Mouse (Mus musculus): ENCODE results near the gene Tuba1c. TPM values are rescaled to one million over a fixed set of nuclear protein-coding genes. Genes with fewer than 3 reads are reported as not detected.

Gene Tuba1c
- polyA plus RNA-seq (2012; rRNA removed) (273 and 373 TPM in 2 replicates), polyA plus RNA-seq (2014; fragmentation: Nextera tagmentation; extraction: Ambion mirVana) (277 and 278 TPM in 2 replicates)

GRCm38 (mm10) chr15:99029619-99030584 is at the start of gene Tuba1c:
TSS of gene Tuba1c (plus strand) at chr15:99029891.
- Histone ChIP-seq H3K36me3 (replicated peaks; ENCODE audit: control insufficient read depth, insufficient read depth, low read depth) (peaks cover 27% of the 10 kb centered on the region), H3K27me3 (ENCODE audit: control insufficient read depth, insufficient read depth, low read length) (no peaks in the 10 kb centered on the region), H3K27ac (peak within 1 kb of the TSS; percentile 90), H3K9ac (replicated peaks) (peak within 1 kb of the TSS; percentile 86), H3K4me3 (ENCODE audit: insufficient read depth in 1 of 2, low read depth in 2 of 2, low read length in 2 of 2) (peak within 1 kb of the TSS; percentile 71 to 89), H3K9me3 (ENCODE audit: control insufficient read depth, low read length) (no peaks in the 10 kb centered on the region), H3K4me2 (ENCODE audit: low read depth) (peak within 1 kb of the TSS; percentile 99), H3K4me1 (replicated peaks; ENCODE audit: control insufficient read depth in 2 of 2, insufficient read depth in 2 of 2, low read length in 1 of 2) (peaks cover 24 to 28% of the 10 kb centered on the region in 2 experiments)
- DNase-seq (ENCODE audit: low read depth in 3 of 3, low spot score in 3 of 3) (peak; percentile 93 to 94 (median 94)), ATAC-seq (ENCODE audit: insufficient read depth) (peak; percentile 90)
- WGBS (ENCODE audit: insufficient replicate concordance), result under 1% methylated on average over 52 of the region's 52 CpGs
- TF ChIP-seq CTCF (IDR thresholded peaks at IDR 0.05; ENCODE audit: low read depth) (peak; percentile 32), EP300 (IDR thresholded peaks at IDR 0.05; ENCODE audit: low read depth) (no peak; the same call in none of the 2 replicates)

- ATAC-seq (ENCODE audit: insufficient read depth) (no peak), DNase-seq (ENCODE audit: low read depth in 3 of 3, low spot score in 3 of 3) (no peak)
- Histone ChIP-seq H3K27me3 (ENCODE audit: control insufficient read depth, insufficient read depth, low read length) (no peaks in the 10 kb centered on the region), H3K4me2 (ENCODE audit: low read depth) (no peak overlapping the region), H3K4me3 (ENCODE audit: insufficient read depth in 1 of 2, low read depth in 2 of 2, low read length in 2 of 2) (no peak overlapping the region), H3K4me1 (replicated peaks; ENCODE audit: control insufficient read depth in 2 of 2, insufficient read depth in 2 of 2, low read length in 1 of 2) (peaks cover 6 to 8% of the 10 kb centered on the region in 2 experiments), H3K9ac (replicated peaks) (no peak overlapping the region), H3K36me3 (replicated peaks; ENCODE audit: control insufficient read depth, insufficient read depth, low read depth) (no peaks in the 10 kb centered on the region), H3K9me3 (ENCODE audit: control insufficient read depth, low read length) (no peaks in the 10 kb centered on the region), H3K27ac (no peak overlapping the region)
- TF ChIP-seq CTCF (IDR thresholded peaks at IDR 0.05; ENCODE audit: low read depth) (no peak), EP300 (IDR thresholded peaks at IDR 0.05; ENCODE audit: low read depth) (no peak)
- WGBS (ENCODE audit: insufficient replicate concordance), result 55% methylated on average over 7 of the region's 7 CpGs
These were observed 49.6 kb upstream of the Tuba1c start for GRCm38 (mm10) chr15:98980012-98980614.

- H3K4me3 ChIP-seq (ENCODE audit: insufficient read depth in 1 of 2, low read depth in 2 of 2, low read length in 2 of 2), result no peak overlapping the region
- TF ChIP-seq EP300 (IDR thresholded peaks at IDR 0.05; ENCODE audit: low read depth), result no peak
- no peak for TF ChIP-seq CTCF (IDR thresholded peaks at IDR 0.05; ENCODE audit: low read depth)
- no peak overlapping the region for H3K27ac ChIP-seq
- ATAC-seq (ENCODE audit: insufficient read depth) (no peak), DNase-seq (ENCODE audit: low read depth in 3 of 3, low spot score in 3 of 3) (no peak)
- H3K9ac ChIP-seq (replicated peaks), result no peak overlapping the region
- H3K4me1 ChIP-seq (replicated peaks; ENCODE audit: control insufficient read depth in 2 of 2, insufficient read depth in 2 of 2, low read length in 1 of 2), result peaks cover 6 to 12% of the 10 kb centered on the region in 2 experiments
- no peak overlapping the region for H3K4me2 ChIP-seq (ENCODE audit: low read depth)
- 75% methylated on average over 6 of the region's 6 CpGs for WGBS (ENCODE audit: insufficient replicate concordance)
- no peaks in the 10 kb centered on the region for H3K9me3 ChIP-seq (ENCODE audit: control insufficient read depth, low read length)
- no peaks in the 10 kb centered on the region for H3K36me3 ChIP-seq (replicated peaks; ENCODE audit: control insufficient read depth, insufficient read depth, low read depth)
- H3K27me3 ChIP-seq (ENCODE audit: control insufficient read depth, insufficient read depth, low read length), result no peaks in the 10 kb centered on the region
These were observed 47.6 kb upstream of the Tuba1c start for GRCm38 (mm10) chr15:98982100-98982499.

GRCm38 (mm10) chr15:98983431-98984081 is 46.1 kb upstream of the Tuba1c start:
- TF ChIP-seq CTCF (IDR thresholded peaks at IDR 0.05; ENCODE audit: low read depth) (no peak), EP300 (IDR thresholded peaks at IDR 0.05; ENCODE audit: low read depth) (no peak)
- Histone ChIP-seq H3K27ac (no peak overlapping the region), H3K4me1 (replicated peaks; ENCODE audit: control insufficient read depth in 2 of 2, insufficient read depth in 2 of 2, low read length in 1 of 2) (peaks cover 6 to 12% of the 10 kb centered on the region in 2 experiments), H3K27me3 (ENCODE audit: control insufficient read depth, insufficient read depth, low read length) (no peaks in the 10 kb centered on the region), H3K4me2 (ENCODE audit: low read depth) (no peak overlapping the region), H3K9ac (replicated peaks) (no peak overlapping the region), H3K36me3 (replicated peaks; ENCODE audit: control insufficient read depth, insufficient read depth, low read depth) (no peaks in the 10 kb centered on the region), H3K9me3 (ENCODE audit: control insufficient read depth, low read length) (no peaks in the 10 kb centered on the region), H3K4me3 (ENCODE audit: insufficient read depth in 1 of 2, low read depth in 2 of 2, low read length in 2 of 2) (no peak overlapping the region)
- WGBS (ENCODE audit: insufficient replicate concordance), result 46% methylated on average over 16 of the region's 16 CpGs
- no peak for ATAC-seq (ENCODE audit: insufficient read depth)
- DNase-seq (ENCODE audit: low read depth in 3 of 3, low spot score in 3 of 3), result no peak

All from liver, embryonic 14.5 days (tissue).